Mouse (Mus musculus): ENCODE results near the gene Numbl. TPM values are rescaled to one million over a fixed set of nuclear protein-coding genes. Genes with fewer than 3 reads are reported as not detected.
A peak's percentile ranks its signal among the peaks of the same experiment; 100 is the strongest.

Gene Numbl
- polyA plus RNA-seq, 1 experiment from 2014 or later = 33.7 TPM

- WGBS = 3% methylated on average over 10 of the region's 10 CpGs
- no peaks in the 10 kb centered on the region for H3K9me3 ChIP-seq (ENCODE audit: control insufficient read depth, low read length)
Measured at GRCm38 (mm10) chr7:27227676-27228075, 30.6 kb upstream of the Numbl start.

GRCm38 (mm10) chr7:27228281-27228821 is 29.9 kb upstream of the Numbl start, which contains the start of gene Itpkc:
TSS of gene Itpkc (minus strand) at chr7:27228661.
- Histone ChIP-seq H3K4me3 (replicated peaks; ENCODE audit: low read depth, low read length) (peak within 1 kb of the TSS; percentile 55), H3K4me1 (ENCODE audit: control insufficient read depth, insufficient read depth, low read length) (peaks cover 48% of the 10 kb centered on the region), H3K27me3 (ENCODE audit: control insufficient read depth, insufficient read depth, low read length) (no peaks in the 10 kb centered on the region), H3K9me3 (ENCODE audit: control insufficient read depth, low read length) (no peaks in the 10 kb centered on the region), H3K27ac (replicated peaks; ENCODE audit: low read depth, low read length) (peak within 1 kb of the TSS; percentile 75), H3K9ac (replicated peaks; ENCODE audit: low read length) (peak within 1 kb of the TSS; percentile 76), H3K4me2 (ENCODE audit: low read length) (peak within 1 kb of the TSS; percentile 93), H3K36me3 (ENCODE audit: control insufficient read depth, insufficient read depth, low read length) (peaks cover 1% of the 10 kb centered on the region; the same call in 1 of the 2 replicates)
- DNase-seq (peak; percentile 97), ATAC-seq (ENCODE audit: low FRiP score, low TSS enrichment) (peak; percentile 83)
- WGBS = under 1% methylated on average over 49 of the region's 49 CpGs

More at GRCm38 (mm10) chr7:27227676-27228075, 30.6 kb upstream of the Numbl start:
- Histone ChIP-seq H3K4me3 (replicated peaks; ENCODE audit: low read depth, low read length) (peak overlapping the region; percentile 55), H3K27ac (replicated peaks; ENCODE audit: low read depth, low read length) (peak overlapping the region; percentile 75; the same call in 1 of the 2 replicates), H3K36me3 (ENCODE audit: control insufficient read depth, insufficient read depth, low read length) (peaks cover 3% of the 10 kb centered on the region; the same call in 1 of the 2 replicates), H3K4me2 (ENCODE audit: low read length) (peak overlapping the region; percentile 93), H3K27me3 (ENCODE audit: control insufficient read depth, insufficient read depth, low read length) (no peaks in the 10 kb centered on the region), H3K9ac (replicated peaks; ENCODE audit: low read length) (peak overlapping the region; percentile 76), H3K4me1 (ENCODE audit: control insufficient read depth, insufficient read depth, low read length) (peaks cover 46% of the 10 kb centered on the region)
- DNase-seq = peak; percentile 11
- ATAC-seq (ENCODE audit: low FRiP score, low TSS enrichment) = no peak; the same call in 1 of the 2 replicates

GRCm38 (mm10) chr7:27228865-27229264 is 29.4 kb upstream of the Numbl start:
- peaks cover 48% of the 10 kb centered on the region for H3K4me1 ChIP-seq (ENCODE audit: control insufficient read depth, insufficient read depth, low read length)

GRCm38 (mm10) chr7:27230781-27231180 is 27.5 kb upstream of the Numbl start:
- WGBS = 77% methylated on average over 4 of the region's 4 CpGs
- no peak for ATAC-seq (ENCODE audit: low FRiP score, low TSS enrichment)
- H3K36me3 ChIP-seq (ENCODE audit: control insufficient read depth, insufficient read depth, low read length) = no peaks in the 10 kb centered on the region

More at GRCm38 (mm10) chr7:27228865-27229264, 29.4 kb upstream of the Numbl start:
- Histone ChIP-seq H3K27ac (replicated peaks; ENCODE audit: low read depth, low read length) (peak overlapping the region; percentile 75), H3K36me3 (ENCODE audit: control insufficient read depth, insufficient read depth, low read length) (no peaks in the 10 kb centered on the region), H3K4me3 (replicated peaks; ENCODE audit: low read depth, low read length) (peak overlapping the region; percentile 55), H3K4me2 (ENCODE audit: low read length) (peak overlapping the region; percentile 93), H3K9me3 (ENCODE audit: control insufficient read depth, low read length) (no peaks in the 10 kb centered on the region), H3K9ac (replicated peaks; ENCODE audit: low read length) (peak overlapping the region; percentile 76; the same call in 1 of the 2 replicates), H3K27me3 (ENCODE audit: control insufficient read depth, insufficient read depth, low read length) (no peaks in the 10 kb centered on the region)
- ATAC-seq (ENCODE audit: low FRiP score, low TSS enrichment) = no peak
- no peak for DNase-seq
- WGBS = 17% methylated on average over 6 of the region's 6 CpGs

GRCm38 (mm10) chr7:27231693-27232331 is 26.4 kb upstream of the Numbl start:
- ATAC-seq (ENCODE audit: low FRiP score, low TSS enrichment) (no peak), DNase-seq (no peak)
- Histone ChIP-seq H3K36me3 (ENCODE audit: control insufficient read depth, insufficient read depth, low read length) (no peaks in the 10 kb centered on the region), H3K9ac (replicated peaks; ENCODE audit: low read length) (no peak overlapping the region), H3K27ac (replicated peaks; ENCODE audit: low read depth, low read length) (peak overlapping the region; percentile 85; the same call in 1 of the 2 replicates), H3K27me3 (ENCODE audit: control insufficient read depth, insufficient read depth, low read length) (no peaks in the 10 kb centered on the region), H3K4me2 (ENCODE audit: low read length) (no peak overlapping the region; the same call in 1 of the 2 replicates), H3K4me3 (replicated peaks; ENCODE audit: low read depth, low read length) (no peak overlapping the region), H3K4me1 (ENCODE audit: control insufficient read depth, insufficient read depth, low read length) (peaks cover 19% of the 10 kb centered on the region), H3K9me3 (ENCODE audit: control insufficient read depth, low read length) (no peaks in the 10 kb centered on the region)
- WGBS = 84% methylated on average over 7 of the region's 7 CpGs

More at GRCm38 (mm10) chr7:27230781-27231180, 27.5 kb upstream of the Numbl start:
- DNase-seq = no peak
- Histone ChIP-seq H3K9me3 (ENCODE audit: control insufficient read depth, low read length) (no peaks in the 10 kb centered on the region), H3K27me3 (ENCODE audit: control insufficient read depth, insufficient read depth, low read length) (no peaks in the 10 kb centered on the region), H3K4me2 (ENCODE audit: low read length) (no peak overlapping the region), H3K4me3 (replicated peaks; ENCODE audit: low read depth, low read length) (no peak overlapping the region), H3K4me1 (ENCODE audit: control insufficient read depth, insufficient read depth, low read length) (peaks cover 30% of the 10 kb centered on the region), H3K9ac (replicated peaks; ENCODE audit: low read length) (no peak overlapping the region), H3K27ac (replicated peaks; ENCODE audit: low read depth, low read length) (no peak overlapping the region)

GRCm38 (mm10) chr7:27232781-27233281 is 25.4 kb upstream of the Numbl start, which contains the start of gene Coq8b:
TSS of gene Coq8b (plus strand) at chr7:27233023.
- Histone ChIP-seq H3K36me3 (ENCODE audit: control insufficient read depth, insufficient read depth, low read length) (no peaks in the 10 kb centered on the region), H3K4me3 (replicated peaks; ENCODE audit: low read depth, low read length) (peak within 1 kb of the TSS; percentile 53), H3K9me3 (ENCODE audit: control insufficient read depth, low read length) (no peaks in the 10 kb centered on the region), H3K27ac (replicated peaks; ENCODE audit: low read depth, low read length) (peak within 1 kb of the TSS; percentile 85), H3K27me3 (ENCODE audit: control insufficient read depth, insufficient read depth, low read length) (no peaks in the 10 kb centered on the region), H3K4me2 (ENCODE audit: low read length) (peak within 1 kb of the TSS; percentile 79), H3K4me1 (ENCODE audit: control insufficient read depth, insufficient read depth, low read length) (peaks cover 11% of the 10 kb centered on the region), H3K9ac (replicated peaks; ENCODE audit: low read length) (peak within 1 kb of the TSS; percentile 55)
- ATAC-seq (ENCODE audit: low FRiP score, low TSS enrichment) (peak; percentile 92), DNase-seq (peak; percentile 97)
- under 1% methylated on average over 25 of the region's 25 CpGs for WGBS

- 0% methylated on average over 6 of the region's 6 CpGs for WGBS
- Histone ChIP-seq H3K36me3 (ENCODE audit: control insufficient read depth, insufficient read depth, low read length) (no peaks in the 10 kb centered on the region), H3K9me3 (ENCODE audit: control insufficient read depth, low read length) (no peaks in the 10 kb centered on the region), H3K4me3 (replicated peaks; ENCODE audit: low read depth, low read length) (peak overlapping the region; percentile 53), H3K4me1 (ENCODE audit: control insufficient read depth, insufficient read depth, low read length) (peaks cover 11% of the 10 kb centered on the region), H3K27ac (replicated peaks; ENCODE audit: low read depth, low read length) (peak overlapping the region; percentile 85), H3K9ac (replicated peaks; ENCODE audit: low read length) (peak overlapping the region; percentile 55), H3K27me3 (ENCODE audit: control insufficient read depth, insufficient read depth, low read length) (no peaks in the 10 kb centered on the region), H3K4me2 (ENCODE audit: low read length) (peak overlapping the region; percentile 79)
- ATAC-seq (ENCODE audit: low FRiP score, low TSS enrichment) (peak; percentile 32; the same call in 1 of the 2 replicates), DNase-seq (no peak)
Measured at GRCm38 (mm10) chr7:27233300-27233699, 24.9 kb upstream of the Numbl start.

- WGBS = 90% methylated on average over 2 of the region's 2 CpGs
- no peak for DNase-seq
- H3K4me2 ChIP-seq (ENCODE audit: low read length) = no peak overlapping the region
- peaks cover 8% of the 10 kb centered on the region for H3K4me1 ChIP-seq (ENCODE audit: control insufficient read depth, insufficient read depth, low read length)
- no peaks in the 10 kb centered on the region for H3K27me3 ChIP-seq (ENCODE audit: control insufficient read depth, insufficient read depth, low read length)
- no peaks in the 10 kb centered on the region for H3K9me3 ChIP-seq (ENCODE audit: control insufficient read depth, low read length)
- H3K36me3 ChIP-seq (ENCODE audit: control insufficient read depth, insufficient read depth, low read length) = peaks cover 13% of the 10 kb centered on the region
- no peak overlapping the region for H3K27ac ChIP-seq (replicated peaks; ENCODE audit: low read depth, low read length)
- H3K9ac ChIP-seq (replicated peaks; ENCODE audit: low read length) = no peak overlapping the region
- ATAC-seq (ENCODE audit: low FRiP score, low TSS enrichment) = no peak
- no peak overlapping the region for H3K4me3 ChIP-seq (replicated peaks; ENCODE audit: low read depth, low read length)
Measured at GRCm38 (mm10) chr7:27235726-27236125, 22.5 kb upstream of the Numbl start.
